Mouse (Mus musculus) myocyte (in vitro differentiated cells): Measurements from ENCODE around the gene Vamp3.

Source experiments
- POLR2A ChIP-seq: IDR thresholded peaks from one replicate; pipeline ENCODE4 v1.6.1; 2011; ENCODE audit warnings: low read depth, mild to moderate bottlenecking, control low read depth, moderate library complexity; ENCODE audit not compliant: insufficient read length
- USF1 ChIP-seq: IDR thresholded peaks from one replicate; pipeline ENCODE4 v1.6.1; 2011; ENCODE audit warnings: low read depth, mild to moderate bottlenecking, control low read depth, moderate library complexity

DNA sequence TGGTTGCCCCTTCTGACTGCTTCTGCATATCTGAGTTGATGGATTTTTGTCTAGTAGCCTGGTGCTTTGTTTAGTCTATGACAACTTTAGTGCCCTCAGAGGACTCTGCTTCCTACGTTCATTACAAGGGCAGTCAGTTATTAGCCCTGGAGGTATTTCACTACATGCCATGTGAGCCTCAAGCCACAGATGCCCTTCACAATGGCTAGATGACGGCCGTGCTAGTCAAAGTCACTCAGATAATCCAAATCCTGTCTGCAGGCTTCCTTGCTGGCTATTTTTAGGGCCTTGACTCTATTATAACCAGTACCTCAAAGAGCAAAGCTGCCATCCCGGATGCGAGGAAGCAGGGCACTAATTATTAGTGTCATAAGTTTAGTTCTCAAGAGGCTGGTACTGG, 25.3 kb upstream of the Vamp3 start:
- TF ChIP-seq POLR2A (no peak), USF1 (no peak)
